ENCODE assay signal across 8 mouse cellular contexts in the genomic region with DNA sequence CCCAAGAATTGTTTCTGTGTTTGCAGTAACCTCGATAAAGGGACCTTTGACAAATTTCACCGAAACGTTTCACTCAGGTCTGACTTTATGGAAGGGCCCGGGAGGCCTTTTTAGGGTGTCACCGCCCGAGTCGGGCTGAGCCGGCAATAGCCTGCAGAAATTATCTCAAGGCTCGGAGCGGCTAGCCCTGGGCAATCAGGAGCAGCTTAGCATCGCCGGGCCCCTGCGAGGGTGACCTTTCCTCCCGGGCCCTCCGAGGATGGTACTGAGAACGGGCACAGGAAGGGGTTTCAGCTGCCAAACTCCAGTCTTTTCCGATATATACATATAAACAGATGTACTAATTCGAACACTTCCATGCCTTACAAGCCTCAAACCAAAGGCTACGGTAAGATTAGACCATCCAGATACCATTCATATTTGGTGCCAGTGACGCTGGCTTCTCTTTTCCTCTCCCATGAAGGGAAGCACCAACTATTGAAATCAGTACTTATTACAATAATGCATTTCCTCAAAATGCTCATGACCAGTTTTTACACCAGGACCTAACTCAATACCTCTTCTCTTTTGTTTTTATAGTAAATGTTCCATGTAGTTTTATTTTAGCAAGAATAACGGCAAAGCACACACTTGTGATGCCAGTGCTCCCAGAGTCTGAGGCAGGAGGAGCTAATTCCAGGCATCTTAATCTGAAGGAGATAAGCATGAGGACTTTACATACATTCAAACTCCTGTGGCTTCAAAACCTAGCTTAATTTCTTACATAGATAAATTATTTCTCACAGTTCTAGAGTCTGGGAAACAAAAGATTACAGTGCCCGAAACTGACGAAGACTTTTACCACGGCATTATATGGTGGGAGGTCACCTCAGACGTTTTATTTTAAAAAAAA. TPM values are rescaled to one million over a fixed set of nuclear protein-coding genes. Genes with fewer than 3 reads are reported as not detected.
DNase-seq lines count a peak whose midpoint lies in the region; ATAC-seq and TF ChIP-seq lines count a peak whose summit lies in the region.

No protein-coding gene starts in this region.

- H3K9me3 ChIP-seq in embryonic facial prominence, embryonic 11.5 days (replicated peaks; ENCODE audit: control insufficient read depth, low read length), result no peaks in the 10 kb centered on the region
- H3K9me3 ChIP-seq in heart, embryonic 13.5 days, result no peaks in the 10 kb centered on the region
- no peaks in the 10 kb centered on the region for H3K9me3 ChIP-seq in midbrain, embryonic 13.5 days

- no peaks in the 10 kb centered on the region for H3K27me3 ChIP-seq in Patski
- H3K27me3 ChIP-seq in embryonic facial prominence, embryonic 11.5 days (ENCODE audit: control insufficient read depth, insufficient read depth, low read length), result no peaks in the 10 kb centered on the region
- H3K27me3 ChIP-seq in heart, embryonic 13.5 days (replicated peaks), result no peaks in the 10 kb centered on the region
- no peaks in the 10 kb centered on the region for H3K27me3 ChIP-seq in midbrain, embryonic 13.5 days

- ATAC-seq in Patski, result peak; percentile 42
- ATAC-seq in embryonic facial prominence, embryonic 11.5 days (replicated peaks; ENCODE audit: insufficient number of reproducible peaks, low FRiP score, low TSS enrichment, low read depth), result no peak
- ATAC-seq in heart, embryonic 13.5 days (ENCODE audit: extremely low read depth, insufficient number of reproducible peaks, low FRiP score, low TSS enrichment), result no peak
- peak; percentile 3 for ATAC-seq in midbrain, embryonic 13.5 days

- no peaks in the 10 kb centered on the region; the same call in 1 of the 2 replicates for H3K4me1 ChIP-seq in embryonic facial prominence, embryonic 11.5 days (ENCODE audit: control insufficient read depth, insufficient read depth, low read length)
- H3K4me1 ChIP-seq in heart, embryonic 13.5 days, result peaks cover 22% of the 10 kb centered on the region
- H3K4me1 ChIP-seq in midbrain, embryonic 13.5 days (replicated peaks), result peaks cover 20% of the 10 kb centered on the region

- H3K36me3 ChIP-seq in embryonic facial prominence, embryonic 11.5 days (replicated peaks; ENCODE audit: control insufficient read depth, insufficient read depth, low read depth, low read length), result no peaks in the 10 kb centered on the region
- H3K36me3 ChIP-seq in heart, embryonic 13.5 days, result peaks cover 17% of the 10 kb centered on the region
- peaks cover 9% of the 10 kb centered on the region for H3K36me3 ChIP-seq in midbrain, embryonic 13.5 days

- intact Hi-C loops in left cerebral cortex, postnatal 14 days (cut with DNase I), result no loop called here

- no peak for TF ChIP-seq CTCF in Patski (IDR thresholded peaks at IDR 0.05)

- H3K9ac ChIP-seq in embryonic facial prominence, embryonic 11.5 days (replicated peaks; ENCODE audit: low read length), result peak overlapping the region; percentile 78
- H3K9ac ChIP-seq in heart, embryonic 13.5 days, result peak overlapping the region; percentile 87
- peak overlapping the region; percentile 80 for H3K9ac ChIP-seq in midbrain, embryonic 13.5 days (replicated peaks)

- DNase-seq in embryo, embryonic 10 days (ENCODE audit: low spot score), result peak; percentile 21
- DNase-seq in embryo, embryonic 10.5 days (ENCODE audit: low spot score), result no peak
- peak; percentile 3 for DNase-seq in Patski (ENCODE audit: low read depth, low spot score)
- DNase-seq in embryonic facial prominence, embryonic 11.5 days (ENCODE audit: low spot score), result no peak
- peak; percentile 40 to 48 for DNase-seq in left cerebral cortex, postnatal 14 days (ENCODE audit: low spot score in 2 of 2)
- peak; percentile 5 for DNase-seq in telencephalon, adult 2 months (ENCODE audit: low read depth, low spot score)

- peak overlapping the region; percentile 58 for H3K4me2 ChIP-seq in embryonic facial prominence, embryonic 11.5 days (ENCODE audit: low read depth, low read length)
- peak overlapping the region; percentile 78 for H3K4me2 ChIP-seq in heart, embryonic 13.5 days
- peak overlapping the region; percentile 82 for H3K4me2 ChIP-seq in midbrain, embryonic 13.5 days (replicated peaks)

- 14% methylated on average over 25 of the region's 25 CpGs for WGBS in embryonic facial prominence, embryonic 11.5 days
- WGBS in heart, embryonic 13.5 days, result 10% methylated on average over 25 of the region's 25 CpGs
- 15% methylated on average over 25 of the region's 25 CpGs for WGBS in midbrain, embryonic 13.5 days

- H3K27ac ChIP-seq in embryonic facial prominence, embryonic 11.5 days (replicated peaks; ENCODE audit: low read depth, low read length), result peak overlapping the region; percentile 60; the same call in 1 of the 2 replicates
- peak overlapping the region; percentile 92 for H3K27ac ChIP-seq in heart, embryonic 13.5 days (replicated peaks)
- H3K27ac ChIP-seq in midbrain, embryonic 13.5 days, result peak overlapping the region; percentile 80

- CTCF ChIA-PET in Patski (lab: Charles Lee), result interaction anchor here (1.0 kb wide), 1 partner anchor 47 kb away, joined by 3 read pairs; no protein-coding TSS in a partner anchor

- in situ Hi-C loops in Patski (cut with MboI; ENCODE audit: low pct_unique_long_range_greater_than_20kb), result loop anchor here (25.0 kb wide), 2 partner anchors 744 to 1506 kb away; a partner anchor contains a TSS

- peak overlapping the region; percentile 50 for H3K4me3 ChIP-seq in embryonic facial prominence, embryonic 11.5 days (ENCODE audit: low read depth, low read length)
- H3K4me3 ChIP-seq in heart, embryonic 13.5 days, result peak overlapping the region; percentile 97
- H3K4me3 ChIP-seq in midbrain, embryonic 13.5 days (replicated peaks), result peak overlapping the region; percentile 99

- POLR2A ChIA-PET in Patski (lab: Charles Lee), result no interaction called here

RNA-seq across cellular contexts. Expression of a gene that starts 0.9 kb away (rescaled TPM):
- polyA plus RNA-seq in Patski (2021), result 239 TPM
- polyA plus RNA-seq in embryonic facial prominence, embryonic 11.5 days (2014; fragmentation: Nextera tagmentation; extraction: Ambion mirVana), result 212 and 214 TPM in 2 replicates
- polyA plus RNA-seq in heart, embryonic 13.5 days (2015; fragmentation: Nextera tagmentation; extraction: Ambion mirVana), result 140 and 154 TPM in 2 replicates
- 10 to 100 TPM; 63.1 to 67.8 TPM for total RNA-seq in left cerebral cortex, postnatal 14 days (2021)
- polyA plus RNA-seq in midbrain, embryonic 13.5 days (2015; fragmentation: Nextera tagmentation; extraction: Ambion mirVana), result 100 and 111 TPM in 2 replicates

RNA-seq across cellular contexts. Expression of a gene that starts 28.8 kb away (rescaled TPM):
- 88.3 TPM for polyA plus RNA-seq in Patski (2021)
- polyA plus RNA-seq in embryonic facial prominence, embryonic 11.5 days (2014; fragmentation: Nextera tagmentation; extraction: Ambion mirVana), result 71.0 and 73.6 TPM in 2 replicates
- polyA plus RNA-seq in heart, embryonic 13.5 days (2015; fragmentation: Nextera tagmentation; extraction: Ambion mirVana), result 63.4 and 70.9 TPM in 2 replicates
- total RNA-seq in left cerebral cortex, postnatal 14 days (2021), result 100 to 1,000 TPM; 126 to 128 TPM
- 111 and 115 TPM in 2 replicates for polyA plus RNA-seq in midbrain, embryonic 13.5 days (2015; fragmentation: Nextera tagmentation; extraction: Ambion mirVana)

RNA-seq across cellular contexts. Expression of a gene that starts 41.5 kb away (rescaled TPM):
- polyA plus RNA-seq in Patski (2021), result 14.9 TPM
- polyA plus RNA-seq in embryonic facial prominence, embryonic 11.5 days (2014; fragmentation: Nextera tagmentation; extraction: Ambion mirVana), result 65.9 and 68.6 TPM in 2 replicates
- polyA plus RNA-seq in heart, embryonic 13.5 days (2015; fragmentation: Nextera tagmentation; extraction: Ambion mirVana), result 19.5 and 20.1 TPM in 2 replicates
- total RNA-seq in left cerebral cortex, postnatal 14 days (2021), result 1 to 10 TPM; 2.0 to 3.2 TPM
- 16.6 and 21.6 TPM in 2 replicates for polyA plus RNA-seq in midbrain, embryonic 13.5 days (2015; fragmentation: Nextera tagmentation; extraction: Ambion mirVana)

RNA-seq across cellular contexts. Expression of a gene that starts 53.3 kb away (rescaled TPM):
- polyA plus RNA-seq in Patski (2021), result not detected
- polyA plus RNA-seq in embryonic facial prominence, embryonic 11.5 days (2014; fragmentation: Nextera tagmentation; extraction: Ambion mirVana), result 107 and 110 TPM in 2 replicates
- 2.3 and 2.6 TPM in 2 replicates for polyA plus RNA-seq in heart, embryonic 13.5 days (2015; fragmentation: Nextera tagmentation; extraction: Ambion mirVana)
- total RNA-seq in left cerebral cortex, postnatal 14 days (2021), result 100 to 1,000 TPM; 324 to 329 TPM
- 624 and 647 TPM in 2 replicates for polyA plus RNA-seq in midbrain, embryonic 13.5 days (2015; fragmentation: Nextera tagmentation; extraction: Ambion mirVana)

Comparison
In these comparisons a context has a peak if more than half of its experiments do, and no peak if none do; other contexts are left out.
1. DNase-seq: peak in embryo, embryonic 10 days (single experiment), Patski (single experiment), left cerebral cortex, postnatal 14 days (2 of 2) and telencephalon, adult 2 months (single experiment); none in embryo, embryonic 10.5 days (single experiment) and embryonic facial prominence, embryonic 11.5 days (single experiment).
2. ATAC-seq: peak in Patski (single experiment) and midbrain, embryonic 13.5 days (single experiment); none in embryonic facial prominence, embryonic 11.5 days (single experiment) and heart, embryonic 13.5 days (single experiment).
3. Peak in every context shown above with its lines, with median percentiles within 50 percentile points of each other: H3K27ac ChIP-seq, H3K4me2 ChIP-seq, H3K4me3 ChIP-seq and H3K9ac ChIP-seq.